Mouse (Mus musculus) stomach, embryonic 16.5 days (tissue): Measurements from ENCODE around the gene Tars2. TPM values are rescaled to one million over a fixed set of nuclear protein-coding genes. Genes with fewer than 3 reads are reported as not detected.

Experiments used
- ATAC-seq: fragments of 200-750 bp; cut with Nextera tagmentation; 2 replicates; pipeline ENCODE4 v1.8.0; 2017; ENCODE audit warnings: moderate number of reproducible peaks, moderate TSS enrichment; ENCODE audit not compliant: insufficient read depth, low FRiP score
- H3K27ac ChIP-seq: fragments of 300-500 bp; sonication (generic); 2 replicates; pipeline ENCODE4 v1.5.1; 2014; ENCODE audit warnings: low read length
- H3K27me3 ChIP-seq: fragments of 300-500 bp; sonication (generic); 2 replicates; pipeline ENCODE4 v1.6.1; 2014; ENCODE audit warnings: low read length, control low read depth, mixed read lengths; ENCODE audit not compliant: control insufficient read depth, insufficient read depth
- H3K36me3 ChIP-seq: fragments of 300-500 bp; sonication (generic); 2 replicates; pipeline ENCODE4 v1.6.1; 2014; ENCODE audit warnings: low read length; ENCODE audit not compliant: control insufficient read depth, insufficient read depth
- H3K4me1 ChIP-seq: fragments of 300-500 bp; sonication (generic); 2 replicates; pipeline ENCODE4 v1.6.1; 2014; ENCODE audit warnings: low read length, control low read depth, mixed read lengths; ENCODE audit not compliant: control insufficient read depth, insufficient read depth
- H3K4me2 ChIP-seq: fragments of 300-500 bp; sonication (generic); 2 replicates; pipeline ENCODE4 v1.6.1; 2014; ENCODE audit warnings: low read depth, low read length, mixed read lengths
- H3K4me3 ChIP-seq: fragments of 300-500 bp; sonication (generic); replicated peaks from 2 replicates; pipeline ENCODE4 v1.5.1; 2014; ENCODE audit warnings: mild to moderate bottlenecking, low read length
- H3K9ac ChIP-seq: fragments of 300-500 bp; sonication (generic); 2 replicates; pipeline ENCODE4 v1.6.1; 2014; ENCODE audit warnings: low read length
- H3K9me3 ChIP-seq: fragments of 300-500 bp; sonication (generic); replicated peaks from 2 replicates; pipeline ENCODE4 v1.6.1; 2016; ENCODE audit warnings: low read length, control low read depth; ENCODE audit not compliant: control insufficient read depth
- WGBS: fragments of 180-500 bp; shearing (Covaris S2); extraction: QIAGEN DNeasy Blood & Tissue Kit; methylation state at CpG from one replicate; pipeline ENCODE4 v1.1.7; 2014; 5-methylcytosine and 5-hydroxymethylcytosine counted together
- polyA plus RNA-seq: library from polyadenylated mRNA; unstranded; fragments of >200 nt; fragmentation: Nextera tagmentation; extraction: Ambion mirVana; gene quantifications from 2 replicates; pipeline ENCODE4 v1.2.1, GENCODE M21; 2015

Tars2 gene
- polyA plus RNA-seq, 1 experiment from 2014 or later, result 48.1 TPM

GRCm38 (mm10) chr3:95707497-95707896 lies 52.5 kb downstream of the Tars2 start:
- WGBS, result 84% methylated on average over 7 of the region's 7 CpGs
- no peak overlapping the region for H3K27ac ChIP-seq
- H3K9me3 ChIP-seq, result no peaks in the 10 kb centered on the region
- no peak for ATAC-seq
- no peak overlapping the region for H3K4me2 ChIP-seq
- H3K9ac ChIP-seq, result no peak overlapping the region
- H3K4me3 ChIP-seq, result no peak overlapping the region
- H3K4me1 ChIP-seq, result peaks cover under 1% of the 10 kb centered on the region; the same call in 1 of the 2 replicates
- no peaks in the 10 kb centered on the region for H3K36me3 ChIP-seq
- no peaks in the 10 kb centered on the region for H3K27me3 ChIP-seq

GRCm38 (mm10) chr3:95706273-95706672 lies 53.7 kb downstream of the Tars2 start:
- WGBS, result 79% methylated on average over 4 of the region's 4 CpGs
- ATAC-seq, result no peak
- peaks cover 10% of the 10 kb centered on the region for H3K4me1 ChIP-seq
- no peak overlapping the region for H3K4me3 ChIP-seq
- no peak overlapping the region for H3K4me2 ChIP-seq
- no peaks in the 10 kb centered on the region for H3K27me3 ChIP-seq
- H3K36me3 ChIP-seq, result no peaks in the 10 kb centered on the region
- H3K27ac ChIP-seq, result no peak overlapping the region
- no peaks in the 10 kb centered on the region for H3K9me3 ChIP-seq
- no peak overlapping the region for H3K9ac ChIP-seq

- peaks cover 20% of the 10 kb centered on the region for H3K4me1 ChIP-seq
- WGBS, result 81% methylated on average over 4 of the region's 4 CpGs
- no peak for ATAC-seq
- H3K4me3 ChIP-seq, result no peak overlapping the region
- H3K27ac ChIP-seq, result no peak overlapping the region
- H3K27me3 ChIP-seq, result no peaks in the 10 kb centered on the region
- no peaks in the 10 kb centered on the region for H3K9me3 ChIP-seq
- H3K4me2 ChIP-seq, result no peak overlapping the region
- H3K36me3 ChIP-seq, result no peaks in the 10 kb centered on the region
- no peak overlapping the region for H3K9ac ChIP-seq
Observed at GRCm38 (mm10) chr3:95704612-95705011, 55.4 kb downstream of the Tars2 start.

GRCm38 (mm10) chr3:95703276-95703675 lies 56.7 kb downstream of the Tars2 start:
- no peaks in the 10 kb centered on the region for H3K27me3 ChIP-seq

GRCm38 (mm10) chr3:95701877-95702540 lies 58.0 kb downstream of the Tars2 start:
- H3K9me3 ChIP-seq, result no peaks in the 10 kb centered on the region
- H3K9ac ChIP-seq, result peak overlapping the region; percentile 77
- ATAC-seq, result peak; percentile 94
- H3K27ac ChIP-seq, result peak overlapping the region; percentile 93
- WGBS, result 4% methylated on average over 24 of the region's 24 CpGs
- H3K4me2 ChIP-seq, result peak overlapping the region; percentile 62
- peak overlapping the region; percentile 34 for H3K4me3 ChIP-seq
- peaks cover 20% of the 10 kb centered on the region for H3K4me1 ChIP-seq
- no peaks in the 10 kb centered on the region for H3K36me3 ChIP-seq
- no peaks in the 10 kb centered on the region for H3K27me3 ChIP-seq

More at GRCm38 (mm10) chr3:95703276-95703675, 56.7 kb downstream of the Tars2 start:
- Histone ChIP-seq H3K9me3 (no peaks in the 10 kb centered on the region), H3K4me3 (no peak overlapping the region), H3K27ac (no peak overlapping the region), H3K4me2 (no peak overlapping the region), H3K4me1 (peaks cover 20% of the 10 kb centered on the region), H3K9ac (no peak overlapping the region), H3K36me3 (no peaks in the 10 kb centered on the region)
- ATAC-seq, result no peak
- WGBS, result 85% methylated on average over 3 of the region's 3 CpGs

GRCm38 (mm10) chr3:95701085-95701484 lies 58.9 kb downstream of the Tars2 start:
- H3K4me2 ChIP-seq, result no peak overlapping the region
- H3K4me3 ChIP-seq, result no peak overlapping the region
- H3K9ac ChIP-seq, result 0 out of 2 replicates have a peak overlapping the region, but pooled peaks have one; percentile 1
- no peak for ATAC-seq
- 73% methylated on average over 2 of the region's 2 CpGs for WGBS
- H3K27me3 ChIP-seq, result no peaks in the 10 kb centered on the region
- H3K4me1 ChIP-seq, result peaks cover 27% of the 10 kb centered on the region
- peak overlapping the region; percentile 93 for H3K27ac ChIP-seq
- no peaks in the 10 kb centered on the region for H3K36me3 ChIP-seq
- no peaks in the 10 kb centered on the region for H3K9me3 ChIP-seq

- 52% methylated on average over 6 of the region's 6 CpGs for WGBS
- H3K4me3 ChIP-seq, result no peak overlapping the region
- H3K36me3 ChIP-seq, result no peaks in the 10 kb centered on the region
- H3K27me3 ChIP-seq, result no peaks in the 10 kb centered on the region
- H3K4me2 ChIP-seq, result no peak overlapping the region
- no peaks in the 10 kb centered on the region for H3K9me3 ChIP-seq
- no peak overlapping the region for H3K9ac ChIP-seq
- peak overlapping the region; percentile 43; the same call in 1 of the 2 replicates for H3K27ac ChIP-seq
- peaks cover 34% of the 10 kb centered on the region for H3K4me1 ChIP-seq
- ATAC-seq, result no peak
Observed at GRCm38 (mm10) chr3:95700233-95700681, 59.7 kb downstream of the Tars2 start.

GRCm38 (mm10) chr3:95698286-95698685 lies 61.7 kb downstream of the Tars2 start:
- H3K9ac ChIP-seq, result no peak overlapping the region
- 97% methylated on average over 4 of the region's 4 CpGs for WGBS

GRCm38 (mm10) chr3:95696360-95696759 lies 63.6 kb downstream of the Tars2 start:
- Histone ChIP-seq H3K36me3 (no peaks in the 10 kb centered on the region), H3K9me3 (no peaks in the 10 kb centered on the region), H3K4me2 (no peak overlapping the region), H3K4me1 (peaks cover 29% of the 10 kb centered on the region), H3K27ac (peak overlapping the region; percentile 56), H3K9ac (0 out of 2 replicates have a peak overlapping the region, but pooled peaks have one; percentile 2), H3K4me3 (no peak overlapping the region), H3K27me3 (no peaks in the 10 kb centered on the region)
- no peak for ATAC-seq
- 19% methylated on average over 7 of the region's 7 CpGs for WGBS

More at GRCm38 (mm10) chr3:95698286-95698685, 61.7 kb downstream of the Tars2 start:
- H3K4me2 ChIP-seq, result no peak overlapping the region
- no peak overlapping the region for H3K4me3 ChIP-seq
- H3K36me3 ChIP-seq, result no peaks in the 10 kb centered on the region
- no peak overlapping the region for H3K27ac ChIP-seq
- H3K9me3 ChIP-seq, result no peaks in the 10 kb centered on the region
- H3K27me3 ChIP-seq, result no peaks in the 10 kb centered on the region
- no peak for ATAC-seq
- H3K4me1 ChIP-seq, result peaks cover 39% of the 10 kb centered on the region
